Mouse (Mus musculus) spleen, embryonic (tissue): ENCODE results near the gene Col27a1.

Experiments used
- CTCF ChIA-PET: fragments of 350-600 bp; sonication (Branson Sonifier 250); formaldehyde crosslinking; loops from one replicate; lab custom pipeline; 2022; lab: Charles Lee

The Col27a1 gene

GRCm38 (mm10) chr4:63213907-63214621, at the start of gene Col27a1:
TSS of gene Col27a1 (plus strand) at chr4:63214004.
- CTCF ChIA-PET: interaction anchor here (0.5 to 0.9 kb wide), 3 partner anchors 37 to 94 kb away, joined by 3 read pairs; no protein-coding TSS in a partner anchor

GRCm38 (mm10) chr4:63165636-63166035, 48.2 kb upstream of the Col27a1 start:
- CTCF ChIA-PET: no interaction called here

- CTCF ChIA-PET: no interaction called here
Measured at GRCm38 (mm10) chr4:63166323-63166722, 47.5 kb upstream of the Col27a1 start.

- CTCF ChIA-PET: no interaction called here
Measured at GRCm38 (mm10) chr4:63170061-63170460, 43.7 kb upstream of the Col27a1 start.

GRCm38 (mm10) chr4:63171122-63171521, 42.7 kb upstream of the Col27a1 start:
- CTCF ChIA-PET: no interaction called here

- CTCF ChIA-PET: no interaction called here
Measured at GRCm38 (mm10) chr4:63171969-63172685, 41.7 kb upstream of the Col27a1 start, which contains the start of gene Kif12. TSS of gene Kif12 (minus strand) at chr4:63172131.

GRCm38 (mm10) chr4:63181556-63181955, 32.2 kb upstream of the Col27a1 start:
- CTCF ChIA-PET: interaction anchor here (0.8 to 1.3 kb wide), 3 partner anchors 20 to 124 kb away, joined by 3 read pairs; no protein-coding TSS in a partner anchor

GRCm38 (mm10) chr4:63186281-63186870, 27.4 kb upstream of the Col27a1 start:
- CTCF ChIA-PET: no interaction called here

- CTCF ChIA-PET: no interaction called here
Measured at GRCm38 (mm10) chr4:63191641-63192040, 22.2 kb upstream of the Col27a1 start.

- CTCF ChIA-PET: no interaction called here
Measured at GRCm38 (mm10) chr4:63194366-63194765, 19.4 kb upstream of the Col27a1 start.

- CTCF ChIA-PET: no interaction called here
Measured at GRCm38 (mm10) chr4:63199366-63199765, 14.4 kb upstream of the Col27a1 start.

- CTCF ChIA-PET: no interaction called here
Measured at GRCm38 (mm10) chr4:63203874-63204273, 9.9 kb upstream of the Col27a1 start.

GRCm38 (mm10) chr4:63205583-63205982, 8.2 kb upstream of the Col27a1 start:
- CTCF ChIA-PET: no interaction called here

GRCm38 (mm10) chr4:63215185-63215992, 1.6 kb downstream of the Col27a1 start:
- CTCF ChIA-PET: interaction anchor here (0.5 to 0.9 kb wide), 2 partner anchors 93 to 105 kb away, joined by 3 read pairs; no protein-coding TSS in a partner anchor

- CTCF ChIA-PET: interaction anchor here (0.5 kb wide), 1 partner anchor 104 kb away, joined by 3 read pairs; no protein-coding TSS in a partner anchor
Measured at GRCm38 (mm10) chr4:63215993-63216531, 2.3 kb downstream of the Col27a1 start.

- CTCF ChIA-PET: no interaction called here
Measured at GRCm38 (mm10) chr4:63216566-63216965, 2.8 kb downstream of the Col27a1 start.

- CTCF ChIA-PET: no interaction called here
Measured at GRCm38 (mm10) chr4:63217513-63217912, 3.7 kb downstream of the Col27a1 start.

GRCm38 (mm10) chr4:63219059-63219458, 5.3 kb downstream of the Col27a1 start:
- CTCF ChIA-PET: no interaction called here

GRCm38 (mm10) chr4:63219635-63220034, 5.8 kb downstream of the Col27a1 start:
- CTCF ChIA-PET: no interaction called here

GRCm38 (mm10) chr4:63221096-63221958, 7.5 kb downstream of the Col27a1 start:
- CTCF ChIA-PET: no interaction called here
